Mouse (Mus musculus) testis, adult 2 months (tissue): Measurements from ENCODE around the gene Nlrc5.

Source experiments
- CTCF ChIP-seq: fragments of 200-500 bp; IDR thresholded peaks from 2 replicates; pipeline ENCODE4 v1.5.1; 2012; ENCODE audit warnings: low read depth, mild to moderate bottlenecking, inconsistent platforms, low read length, moderate library complexity; ENCODE audit not compliant: control insufficient read depth, insufficient read depth, insufficient replicate concordance
- POLR2A ChIP-seq: fragments of 200-500 bp; IDR thresholded peaks from 2 replicates; pipeline ENCODE4 v1.6.1; 2012; ENCODE audit warnings: low read depth, mild to moderate bottlenecking, inconsistent platforms, low read length, moderate library complexity; ENCODE audit not compliant: control insufficient read depth

DNA sequence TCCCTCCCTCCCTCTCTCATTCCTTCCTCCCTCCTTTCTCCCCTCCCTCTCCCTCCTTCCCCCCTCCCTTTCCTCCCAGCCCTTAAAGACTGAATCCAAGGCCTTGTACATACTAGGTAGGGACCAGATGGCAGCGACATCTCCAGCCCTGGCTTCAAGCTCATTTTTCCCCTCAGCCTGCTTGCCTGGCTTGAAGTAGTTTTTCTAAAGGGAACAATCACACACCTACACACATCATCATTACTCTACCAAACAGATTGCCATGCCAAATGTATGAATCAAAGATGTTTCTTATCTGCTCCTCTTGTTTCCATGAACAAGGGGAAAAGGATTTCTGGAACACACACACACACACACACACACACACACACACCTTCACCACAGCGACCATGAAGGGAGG is 10.3 kb downstream of the Nlrc5 start:
- TF ChIP-seq POLR2A, result no peak
- TF ChIP-seq CTCF, result no peak
